Mouse (Mus musculus) intestine, embryonic 14.5 days (tissue): ENCODE data around the gene Agfg1. TPM values are rescaled to one million over a fixed set of nuclear protein-coding genes. Genes with fewer than 3 reads are reported as not detected.

ENCODE experiments used
- ATAC-seq: fragments of 200-750 bp; cut with Nextera tagmentation; replicated peaks from 2 replicates; pipeline ENCODE4 v1.8.0; 2017; ENCODE audit warnings: low read depth, moderate number of reproducible peaks, moderate TSS enrichment, moderate library complexity; ENCODE audit not compliant: low FRiP score, low TSS enrichment
- DNase-seq: peaks from one replicate; pipeline ENCODE4 v3.0.0-alpha.2; 2018; ENCODE audit warnings: low spot score
- H3K27ac ChIP-seq: fragments of 300-500 bp; sonication (generic); 2 replicates; pipeline ENCODE4 v1.5.1; 2014; ENCODE audit warnings: low read depth, mild to moderate bottlenecking, control low read depth
- H3K27me3 ChIP-seq: fragments of 300-500 bp; sonication (generic); replicated peaks from 2 replicates; pipeline ENCODE4 v1.6.1; 2014; ENCODE audit warnings: low read length, control low read depth; ENCODE audit not compliant: control insufficient read depth, insufficient read depth
- H3K36me3 ChIP-seq: fragments of 300-500 bp; sonication (generic); 2 replicates; pipeline ENCODE4 v1.6.1; 2014; ENCODE audit warnings: low read length, control low read depth; ENCODE audit not compliant: control insufficient read depth, insufficient read depth
- H3K4me1 ChIP-seq: fragments of 300-500 bp; sonication (generic); replicated peaks from 2 replicates; pipeline ENCODE4 v1.6.1; 2014; ENCODE audit warnings: low read length, control low read depth, mixed read lengths; ENCODE audit not compliant: control insufficient read depth, insufficient read depth
- H3K4me2 ChIP-seq: fragments of 300-500 bp; sonication (generic); 2 replicates; pipeline ENCODE4 v1.6.1; 2014; ENCODE audit warnings: low read length
- H3K4me3 ChIP-seq: fragments of 300-500 bp; sonication (generic); 2 replicates; pipeline ENCODE4 v1.5.1; 2014; ENCODE audit warnings: low read depth, low read length, control low read depth, mixed read lengths
- H3K9ac ChIP-seq: fragments of 300-500 bp; sonication (generic); 2 replicates; pipeline ENCODE4 v1.6.1; 2014; ENCODE audit warnings: mild to moderate bottlenecking, low read length
- H3K9me3 ChIP-seq: fragments of 300-500 bp; sonication (generic); 2 replicates; pipeline ENCODE4 v1.6.1; 2016; ENCODE audit warnings: low read length, control low read depth; ENCODE audit not compliant: control insufficient read depth
- WGBS: fragments of 180-500 bp; shearing (Covaris S2); extraction: QIAGEN DNeasy Blood & Tissue Kit; methylation state at CpG from one replicate; pipeline ENCODE4 v1.1.7; 2014; 5-methylcytosine and 5-hydroxymethylcytosine counted together
- polyA plus RNA-seq: library from polyadenylated mRNA; unstranded; fragments of >200 nt; fragmentation: Nextera tagmentation; extraction: Ambion mirVana; gene quantifications from 2 replicates; pipeline ENCODE4 v1.2.1, GENCODE M21; 2014

Gene Agfg1
- polyA plus RNA-seq, 1 experiment from 2014 or later = 46.9 TPM

GRCm38 (mm10) chr1:82798922-82799321 lies 40.4 kb upstream of the Agfg1 start:
- H3K27ac ChIP-seq = no peak overlapping the region
- DNase-seq (no peak), ATAC-seq (no peak)
- H3K36me3 ChIP-seq = no peaks in the 10 kb centered on the region
- no peaks in the 10 kb centered on the region for H3K4me1 ChIP-seq
- no peaks in the 10 kb centered on the region for H3K9me3 ChIP-seq
- no peak overlapping the region for H3K4me3 ChIP-seq
- 76% methylated on average over 4 of the region's 4 CpGs for WGBS
- no peaks in the 10 kb centered on the region for H3K27me3 ChIP-seq
- H3K4me2 ChIP-seq = no peak overlapping the region
- no peak overlapping the region for H3K9ac ChIP-seq

DNA sequence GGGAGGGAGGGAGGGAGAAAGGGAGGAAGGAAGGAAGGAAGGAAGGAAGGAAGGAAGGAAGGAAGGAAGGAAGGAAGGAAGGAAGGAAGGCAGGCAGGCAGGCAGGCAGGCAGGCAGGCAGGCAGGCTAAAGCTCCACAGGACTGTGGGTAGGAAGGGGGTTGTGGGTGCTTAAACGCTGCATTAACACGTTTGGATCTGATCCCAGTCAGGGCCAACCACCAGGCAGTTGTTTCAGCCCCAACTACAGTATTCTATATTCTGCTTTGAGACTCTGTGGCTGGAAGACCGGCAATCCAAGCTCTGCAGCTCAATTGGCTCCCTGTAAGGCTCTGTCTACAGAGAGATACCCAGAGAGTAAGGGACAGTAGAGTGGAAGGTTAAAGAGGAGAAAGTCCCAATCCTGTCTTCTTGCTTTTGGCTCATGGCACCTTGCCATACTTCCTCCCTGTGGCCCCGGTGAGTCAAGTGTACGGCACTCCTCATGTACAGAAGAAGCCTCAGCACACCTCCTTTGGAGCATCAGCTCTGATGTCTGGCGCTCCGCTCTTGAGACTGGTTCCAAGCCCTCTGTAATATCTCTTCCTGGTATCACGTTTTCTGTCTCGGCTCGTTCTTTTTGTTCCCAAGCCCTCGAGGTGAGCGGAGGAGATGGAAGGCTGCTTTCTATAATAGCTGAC lies 38.0 kb upstream of the Agfg1 start:
- DNase-seq = no peak
- no peaks in the 10 kb centered on the region for H3K9me3 ChIP-seq
- no peak overlapping the region for H3K4me3 ChIP-seq
- WGBS = 84% methylated on average over 12 of the region's 12 CpGs
- no peaks in the 10 kb centered on the region for H3K36me3 ChIP-seq
- no peak overlapping the region for H3K9ac ChIP-seq
- H3K4me2 ChIP-seq = no peak overlapping the region
- H3K27me3 ChIP-seq = no peaks in the 10 kb centered on the region
- no peaks in the 10 kb centered on the region for H3K4me1 ChIP-seq
- no peak for ATAC-seq
- H3K27ac ChIP-seq = no peak overlapping the region

DNA sequence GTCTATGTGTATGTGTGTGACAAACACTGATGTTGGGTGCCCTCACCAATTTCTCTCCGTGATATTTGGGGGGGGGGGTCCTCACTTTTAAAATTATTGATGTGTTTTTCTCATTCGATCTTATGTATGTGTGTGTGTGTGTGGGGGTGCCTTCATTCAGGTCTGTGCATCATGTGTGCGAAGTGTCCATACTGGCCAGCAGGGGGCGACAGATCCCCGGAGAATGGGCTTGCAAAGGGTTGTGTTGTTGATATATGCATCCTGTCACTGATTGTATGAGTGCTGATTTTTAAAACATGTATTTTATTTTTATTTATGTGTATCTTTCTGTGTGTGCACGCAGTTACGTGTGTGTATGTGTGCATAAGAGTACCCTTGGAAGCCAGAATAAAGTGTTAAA lies 35.7 kb upstream of the Agfg1 start:
- no peaks in the 10 kb centered on the region for H3K36me3 ChIP-seq
- H3K4me1 ChIP-seq = no peaks in the 10 kb centered on the region
- 72% methylated on average over 7 of the region's 7 CpGs for WGBS
- no peak overlapping the region for H3K27ac ChIP-seq
- no peaks in the 10 kb centered on the region for H3K27me3 ChIP-seq
- no peak overlapping the region for H3K9ac ChIP-seq
- no peak overlapping the region for H3K4me3 ChIP-seq
- no peak for DNase-seq
- no peak overlapping the region for H3K4me2 ChIP-seq
- no peak for ATAC-seq
- no peaks in the 10 kb centered on the region for H3K9me3 ChIP-seq

- no peak overlapping the region for H3K9ac ChIP-seq
- no peaks in the 10 kb centered on the region for H3K9me3 ChIP-seq
- no peaks in the 10 kb centered on the region for H3K4me1 ChIP-seq
- H3K27me3 ChIP-seq = no peaks in the 10 kb centered on the region
- DNase-seq (no peak), ATAC-seq (no peak)
- H3K4me2 ChIP-seq = no peak overlapping the region
- no peak overlapping the region for H3K27ac ChIP-seq
- WGBS = 93% methylated on average over 1 of the region's 1 CpGs
- no peaks in the 10 kb centered on the region for H3K36me3 ChIP-seq
- H3K4me3 ChIP-seq = no peak overlapping the region
Observed at GRCm38 (mm10) chr1:82804059-82804458, 35.2 kb upstream of the Agfg1 start.

DNA sequence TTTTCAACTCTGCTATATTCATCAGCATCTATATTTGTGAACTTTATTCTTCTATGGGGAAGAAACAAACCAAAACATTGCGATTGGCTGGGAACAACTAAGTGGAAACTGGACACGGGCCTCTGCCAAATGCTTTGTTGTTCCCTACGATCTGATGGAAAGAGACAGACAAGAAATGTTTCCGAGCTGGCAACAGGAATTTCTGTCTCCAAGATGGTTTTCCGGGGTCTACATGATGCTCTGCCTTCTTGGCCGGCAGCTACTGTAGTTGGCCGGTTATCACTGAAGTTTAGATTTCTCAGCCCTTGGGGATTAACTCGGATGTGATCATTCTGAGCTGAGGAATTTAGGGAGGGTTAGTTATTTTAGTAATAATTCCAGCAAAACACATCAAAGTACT lies 32.9 kb upstream of the Agfg1 start:
- Histone ChIP-seq H3K9me3 (no peaks in the 10 kb centered on the region), H3K9ac (no peak overlapping the region)
- 76% methylated on average over 8 of the region's 8 CpGs for WGBS

DNA sequence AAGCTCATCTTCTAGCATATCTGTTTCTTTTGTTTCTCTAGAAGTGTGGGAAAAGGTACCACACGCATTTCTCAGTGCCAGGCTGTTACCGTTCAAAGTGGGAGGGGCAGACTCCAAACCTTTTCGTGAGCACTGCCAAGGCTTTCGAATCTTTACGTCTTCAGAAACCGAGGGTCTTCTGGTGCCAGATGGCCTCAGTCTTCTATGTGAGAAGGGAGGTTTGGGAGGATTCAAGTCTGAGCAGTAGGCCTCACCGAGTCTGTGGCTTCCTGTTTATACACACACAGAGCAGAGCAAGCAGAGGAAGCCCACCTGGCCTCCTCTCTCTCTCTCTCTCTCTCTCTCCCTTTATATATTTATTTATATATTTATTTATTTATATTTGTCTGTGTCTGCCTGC lies 32.1 kb upstream of the Agfg1 start:
- Histone ChIP-seq H3K9me3 (no peaks in the 10 kb centered on the region), H3K27ac (no peak overlapping the region), H3K27me3 (no peaks in the 10 kb centered on the region), H3K4me1 (no peaks in the 10 kb centered on the region), H3K4me2 (no peak overlapping the region), H3K9ac (no peak overlapping the region), H3K4me3 (no peak overlapping the region), H3K36me3 (no peaks in the 10 kb centered on the region)
- DNase-seq (no peak), ATAC-seq (no peak)
- whole genome bisulfite sequencing = 56% methylated on average over 7 of the region's 7 CpGs

More for the DNA sequence above, 32.9 kb upstream of the Agfg1 start:
- Histone ChIP-seq H3K27ac (no peak overlapping the region), H3K4me2 (no peak overlapping the region), H3K4me1 (no peaks in the 10 kb centered on the region), H3K4me3 (no peak overlapping the region), H3K36me3 (no peaks in the 10 kb centered on the region), H3K27me3 (no peaks in the 10 kb centered on the region)
- DNase-seq = no peak
- ATAC-seq = no peak

DNA sequence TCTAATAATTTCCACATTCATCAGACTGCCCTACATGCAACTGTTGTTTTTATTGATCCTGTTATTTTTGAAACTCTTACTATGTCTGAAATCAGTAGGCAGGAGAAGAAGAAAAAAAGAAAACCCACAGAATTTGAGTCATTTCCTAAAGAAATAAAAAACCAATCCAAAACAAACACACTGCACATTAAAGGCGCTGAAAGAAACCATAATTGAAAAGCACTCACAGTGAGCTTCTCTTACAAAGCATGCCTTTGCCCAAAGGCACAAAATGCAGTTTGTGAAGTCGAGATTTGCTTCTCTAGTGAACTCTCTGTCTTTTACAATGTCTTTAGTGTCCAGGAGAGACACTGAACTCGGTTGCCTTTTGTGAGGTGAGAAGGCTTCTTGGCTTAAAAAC lies 30.7 kb upstream of the Agfg1 start:
- ATAC-seq (no peak), DNase-seq (no peak)
- 65% methylated on average over 3 of the region's 3 CpGs for WGBS
- Histone ChIP-seq H3K4me2 (no peak overlapping the region), H3K27me3 (no peaks in the 10 kb centered on the region), H3K4me1 (no peaks in the 10 kb centered on the region), H3K4me3 (no peak overlapping the region), H3K36me3 (no peaks in the 10 kb centered on the region), H3K9me3 (no peaks in the 10 kb centered on the region), H3K27ac (no peak overlapping the region), H3K9ac (no peak overlapping the region)

DNA sequence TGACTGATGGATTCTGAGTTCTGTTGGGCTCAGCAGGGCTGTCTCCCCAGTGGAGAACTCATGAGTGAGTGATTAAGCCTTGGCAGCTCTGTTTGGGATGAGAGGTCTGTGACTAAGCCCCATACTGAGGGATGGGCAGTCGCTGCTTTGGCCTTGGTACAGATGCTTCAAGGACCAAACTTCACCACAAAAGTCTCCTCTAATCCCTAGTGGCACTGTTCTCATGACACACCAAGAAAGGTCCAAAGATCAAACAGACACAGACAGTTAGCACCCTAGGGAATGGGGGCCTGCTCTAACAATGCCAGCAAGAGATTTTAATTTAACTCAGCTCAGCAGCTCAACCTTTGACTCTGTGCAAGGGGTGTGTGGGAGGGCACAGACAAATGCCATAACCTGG lies 27.5 kb upstream of the Agfg1 start:
- Histone ChIP-seq H3K9me3 (no peaks in the 10 kb centered on the region), H3K4me1 (no peaks in the 10 kb centered on the region), H3K27me3 (no peaks in the 10 kb centered on the region), H3K36me3 (no peaks in the 10 kb centered on the region), H3K9ac (no peak overlapping the region), H3K4me2 (no peak overlapping the region), H3K27ac (no peak overlapping the region), H3K4me3 (no peak overlapping the region)
- no peak for ATAC-seq
- WGBS = 72% methylated on average over 1 of the region's 1 CpGs
- DNase-seq = no peak

- H3K9me3 ChIP-seq = no peaks in the 10 kb centered on the region
- H3K4me2 ChIP-seq = no peak overlapping the region
- peak overlapping the region; percentile 52 for H3K27ac ChIP-seq
- no peak overlapping the region for H3K4me3 ChIP-seq
- WGBS = 62% methylated on average over 16 of the region's 17 CpGs
- ATAC-seq (peak; percentile 93), DNase-seq (peak; percentile 71)
- H3K36me3 ChIP-seq = no peaks in the 10 kb centered on the region
- no peaks in the 10 kb centered on the region for H3K27me3 ChIP-seq
- peaks cover 3% of the 10 kb centered on the region; the same call in 1 of the 2 replicates for H3K4me1 ChIP-seq
- H3K9ac ChIP-seq = no peak overlapping the region
Observed at GRCm38 (mm10) chr1:82815941-82816716, 23.2 kb upstream of the Agfg1 start.
